Mouse (Mus musculus) adrenal gland (tissue): ENCODE results near the gene Zkscan5.
"Not testable (repeated sequence)": the region's sequence is repeated elsewhere in the genome, so short reads cannot be mapped to it uniquely, and the experiment has no call there.

Experiments used
- intact Hi-C: fragments of 180-260 bp; cut with DNase I; formaldehyde crosslinking; loops from one replicate; pipeline ENCODE4 v1.15.1; 2025
- long read RNA-seq, 2 experiments: library from polyadenylated mRNA; unstranded; transcript quantifications; one replicate each; pipeline ENCODE4 v2.0.0; 2020; ENCODE audit warnings: borderline replicate concordance in 1 of 2; ENCODE audit not compliant: insufficient replicate concordance in 1 of 2

Zkscan5 gene
- long read RNA-seq, experiment 1, partial matches to known transcripts, result 1 of 4 reads
- long read RNA-seq, experiment 1, other reads (novel, unspliced or antisense), result 1 of 4 reads
- long read RNA-seq, experiment 2, partial matches to known transcripts, result 0 of 1 reads
- long read RNA-seq, experiment 2, other reads (novel, unspliced or antisense), result 0 of 1 reads

DNA sequence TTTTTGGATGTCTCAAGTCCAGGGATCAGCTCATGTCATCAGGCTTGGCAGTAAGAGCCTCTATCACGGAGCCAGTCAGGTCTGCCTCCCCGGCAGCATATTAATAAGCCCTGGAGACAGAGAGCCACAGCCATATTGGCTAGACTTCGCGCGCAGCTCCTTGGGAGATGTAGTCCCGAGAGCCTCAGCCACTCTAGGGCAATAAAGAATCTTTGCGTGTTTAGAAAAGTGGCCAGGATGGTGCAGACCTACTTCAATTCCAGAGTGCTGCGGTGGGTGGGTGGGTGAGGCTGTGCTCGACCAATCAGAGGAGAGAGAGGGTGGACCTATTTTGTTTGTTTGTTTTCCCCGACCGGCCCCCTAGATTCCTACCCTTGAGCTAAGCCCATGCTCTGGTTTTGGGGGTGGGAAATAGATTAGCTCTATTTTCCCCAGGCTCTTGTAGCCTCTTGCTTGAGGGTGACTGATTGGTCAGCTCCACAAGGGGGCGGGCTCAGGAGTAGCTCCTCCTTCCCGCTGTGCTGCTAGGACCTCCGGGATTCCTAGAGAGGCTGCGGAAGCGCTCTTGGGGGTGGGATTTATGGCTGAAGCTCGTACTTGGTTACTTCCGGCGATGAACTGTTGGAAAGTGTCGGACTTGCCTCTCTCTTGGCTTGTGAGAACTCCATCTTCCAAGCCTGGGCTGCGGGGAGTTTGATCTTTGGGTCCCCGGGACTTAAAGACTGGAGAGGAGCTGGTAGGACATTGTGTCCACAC lies at the start of gene Zkscan5:
TSS of gene Zkscan5 (plus strand) at position 627 of the 756 bp plus-strand sequence.
- intact Hi-C loops, result no loop called here

DNA sequence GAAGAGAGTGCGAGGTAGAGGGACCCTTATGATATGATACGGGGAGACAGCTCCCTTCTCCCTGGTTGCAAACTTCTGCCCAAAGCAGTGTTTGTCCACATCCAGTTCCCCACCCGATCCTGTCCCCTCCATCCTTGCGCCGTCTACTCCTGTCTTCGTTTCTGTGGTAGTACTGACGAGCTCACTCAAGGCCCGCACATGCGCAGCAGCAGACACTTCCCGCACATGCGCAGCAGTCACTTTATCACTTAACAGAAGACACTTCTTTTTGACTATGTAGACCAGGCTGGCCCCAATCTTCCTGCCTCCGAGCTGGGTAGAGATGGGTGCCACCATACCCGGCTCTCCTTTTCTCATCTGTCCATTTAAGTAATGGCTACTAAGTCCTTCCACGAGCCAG lies 43.0 kb upstream of the Zkscan5 start:
- intact Hi-C loops, result no loop called here

DNA sequence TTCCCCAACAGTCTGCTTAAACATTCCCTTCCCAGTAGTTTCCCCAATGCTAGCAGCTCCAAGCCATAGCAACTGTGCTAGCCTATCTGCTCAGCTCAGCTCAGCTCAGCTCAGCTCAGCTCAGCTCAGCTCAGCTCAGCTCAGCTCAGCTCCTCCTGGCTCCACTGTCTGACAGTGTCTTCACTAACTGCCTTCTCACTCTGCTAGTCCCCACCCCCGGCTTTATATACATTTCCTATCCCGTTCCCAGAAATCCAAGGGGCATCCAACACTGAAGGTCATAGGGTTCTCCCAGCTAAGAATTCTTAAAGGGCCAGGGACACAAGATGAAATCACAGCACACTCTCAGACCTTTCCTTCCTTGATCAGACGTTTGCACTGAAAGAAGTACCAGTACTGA lies 39.7 kb upstream of the Zkscan5 start:
- intact Hi-C loops, result no loop called here

DNA sequence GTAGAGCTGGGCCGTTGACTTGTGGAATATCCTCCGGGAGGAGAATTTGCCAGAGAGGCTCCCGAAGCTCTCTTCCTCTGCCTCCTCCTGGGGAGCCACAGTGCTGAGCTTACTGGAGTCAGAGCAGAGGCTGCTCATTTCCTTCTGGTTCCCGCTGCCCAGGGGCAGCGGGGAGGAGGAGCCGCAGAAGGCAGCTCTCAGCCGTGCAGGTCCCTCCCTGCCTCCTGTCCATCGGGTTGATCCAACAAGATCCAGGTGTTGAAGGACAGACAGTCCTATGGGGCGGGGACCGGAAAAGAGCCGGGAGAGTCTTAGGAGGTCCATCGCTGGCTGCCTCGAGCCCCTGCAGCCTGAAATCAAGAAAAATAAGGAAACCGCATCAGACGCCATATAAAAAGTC lies 39.2 kb upstream of the Zkscan5 start:
- intact Hi-C loops, result no loop called here

DNA sequence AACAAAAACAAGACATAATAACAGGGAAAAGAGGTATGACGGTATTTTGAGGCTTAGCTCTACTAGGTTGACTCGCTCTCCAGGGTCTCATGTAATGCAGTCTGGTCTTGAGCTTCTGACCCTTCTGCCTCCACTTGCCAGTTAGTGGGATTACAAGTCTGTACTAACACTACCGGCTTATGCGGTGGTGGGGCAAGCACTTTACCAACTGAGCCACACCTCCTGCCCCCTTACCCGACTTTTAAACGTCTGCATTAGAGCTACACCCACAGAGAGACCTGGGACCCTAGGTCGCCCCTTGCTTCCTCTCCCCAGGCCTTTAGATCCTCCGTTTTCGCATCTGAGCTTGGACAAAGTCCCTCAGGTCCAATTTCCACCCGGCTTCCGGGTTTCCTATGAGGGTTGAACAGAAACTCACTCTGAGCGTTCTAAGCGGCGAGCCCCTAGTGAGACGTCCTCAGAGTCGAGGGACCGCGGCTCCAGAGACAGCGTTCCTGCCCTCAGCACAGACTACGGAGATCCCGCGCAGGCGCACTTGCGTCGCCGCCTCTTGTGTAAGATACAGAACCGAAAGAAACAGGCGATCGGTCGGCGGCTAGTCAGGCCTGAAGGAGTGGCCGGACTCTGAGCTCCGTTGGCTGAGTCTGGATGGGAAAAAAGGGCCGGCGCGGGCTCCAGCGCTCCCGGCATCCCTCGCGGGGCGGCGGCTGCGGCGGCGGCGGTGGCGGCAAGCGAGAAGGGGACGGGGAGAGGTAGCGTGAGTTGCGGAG lies 37.6 kb upstream of the Zkscan5 start, which contains the start of the genes Ptcd1 and Cpsf4:
TSS of gene Ptcd1 (minus strand) at position 573 of the 770 bp plus-strand sequence.
TSS of gene Cpsf4 (plus strand) at position 678 of the 770 bp plus-strand sequence.
- intact Hi-C loops, result no loop called here

DNA sequence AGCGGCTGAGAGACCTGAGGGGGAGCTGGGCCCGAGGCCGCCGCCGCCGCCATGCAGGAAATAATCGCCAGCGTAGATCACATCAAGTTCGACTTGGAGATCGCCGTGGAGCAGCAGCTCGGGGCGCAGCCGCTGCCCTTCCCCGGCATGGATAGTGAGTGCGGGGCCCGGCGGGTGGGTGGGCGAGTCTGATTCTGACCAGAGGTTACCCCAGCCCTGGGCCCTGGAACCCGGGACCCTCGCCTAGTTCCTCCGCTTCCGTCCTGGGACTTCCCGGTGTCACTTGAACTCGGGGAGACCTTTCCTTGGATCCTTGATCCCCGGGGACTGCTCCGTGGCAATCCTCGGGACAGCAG lies 37.1 kb upstream of the Zkscan5 start:
- intact Hi-C loops, result no loop called here

DNA sequence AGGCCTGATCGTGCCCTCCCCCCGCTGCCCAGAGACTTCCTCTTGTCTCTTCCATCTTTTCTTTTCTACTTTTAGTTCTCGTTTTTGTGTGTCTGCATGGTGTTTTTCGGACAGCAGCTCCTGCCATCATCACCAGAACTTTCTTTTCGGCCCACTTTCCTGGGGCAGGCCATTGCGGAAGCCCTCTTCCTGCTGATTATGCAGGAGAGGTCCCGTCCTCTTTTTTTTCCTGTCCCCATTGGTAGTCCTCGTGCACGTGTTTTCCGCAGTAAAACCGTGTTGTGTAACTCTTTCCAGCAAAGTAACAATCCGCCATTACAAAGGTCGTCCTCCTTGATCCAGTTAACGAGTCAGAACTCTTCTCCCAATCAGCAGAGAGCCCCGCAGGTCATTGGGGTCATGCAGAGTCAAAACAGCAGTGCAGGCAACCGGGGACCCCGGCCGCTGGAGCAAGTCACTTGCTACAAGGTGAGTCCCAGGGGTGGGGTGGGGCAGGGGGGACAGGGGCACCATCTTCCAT lies 25.8 kb upstream of the Zkscan5 start:
- intact Hi-C loops, result no loop called here

DNA sequence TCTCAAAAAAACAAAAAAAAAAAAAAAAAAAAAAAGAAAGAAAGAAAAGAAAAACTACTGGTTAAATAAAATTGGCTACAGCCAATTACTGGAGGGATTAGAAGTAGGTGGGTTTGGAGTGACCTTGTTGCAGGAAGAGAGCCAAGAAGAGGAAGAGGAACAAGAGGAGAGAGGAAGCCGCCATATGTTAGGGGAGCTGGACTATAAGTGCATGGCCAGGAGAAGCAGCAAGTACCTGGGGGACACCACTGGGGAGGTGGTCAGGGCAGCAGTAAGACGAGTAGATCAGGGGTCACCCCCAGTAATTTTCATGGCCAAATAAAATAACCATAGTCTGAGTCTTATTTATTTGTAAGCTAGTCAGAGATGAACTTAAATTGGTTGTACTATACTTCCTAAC lies 19.1 kb upstream of the Zkscan5 start:
- intact Hi-C loops, result no loop called here

DNA sequence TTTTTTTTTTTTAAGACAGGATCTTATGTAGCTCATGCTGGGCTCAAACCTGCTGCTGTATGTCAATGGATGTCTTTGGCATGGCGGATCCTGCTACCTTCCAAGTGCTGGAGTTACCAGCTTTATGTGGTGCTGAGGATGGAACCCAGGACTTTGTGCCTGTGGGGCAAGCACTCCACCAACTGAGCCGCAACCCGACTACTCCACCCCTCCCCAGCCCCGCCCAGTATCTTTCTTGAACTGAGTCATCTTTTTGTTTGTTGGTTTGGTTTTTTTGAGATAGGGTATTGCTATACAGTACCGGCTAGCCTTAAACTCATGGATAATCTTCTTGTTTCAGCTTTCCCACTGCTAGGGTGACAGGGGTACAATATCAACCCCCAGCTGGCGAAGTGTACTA lies 14.9 kb upstream of the Zkscan5 start:
- intact Hi-C loops, result no loop called here

DNA sequence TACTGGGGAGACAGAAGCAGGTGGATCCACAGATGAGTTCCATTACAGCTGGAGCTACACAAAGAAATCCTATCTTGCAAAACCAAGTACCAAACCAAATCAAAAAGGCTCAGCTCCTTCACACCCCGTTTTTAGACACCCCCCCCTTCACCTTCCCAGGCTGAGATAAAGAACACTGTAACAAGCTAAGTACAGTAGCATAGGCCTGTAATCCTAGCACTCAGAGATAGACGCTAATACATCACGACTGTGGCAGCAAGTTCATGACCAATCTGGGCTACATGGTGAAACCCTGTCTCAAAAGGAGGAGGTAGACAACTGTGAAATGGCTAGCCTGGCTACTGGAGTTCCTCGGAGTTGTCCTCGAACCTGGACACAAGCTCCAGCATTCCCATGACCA lies 14.0 kb upstream of the Zkscan5 start:
- intact Hi-C loops, result no loop called here

DNA sequence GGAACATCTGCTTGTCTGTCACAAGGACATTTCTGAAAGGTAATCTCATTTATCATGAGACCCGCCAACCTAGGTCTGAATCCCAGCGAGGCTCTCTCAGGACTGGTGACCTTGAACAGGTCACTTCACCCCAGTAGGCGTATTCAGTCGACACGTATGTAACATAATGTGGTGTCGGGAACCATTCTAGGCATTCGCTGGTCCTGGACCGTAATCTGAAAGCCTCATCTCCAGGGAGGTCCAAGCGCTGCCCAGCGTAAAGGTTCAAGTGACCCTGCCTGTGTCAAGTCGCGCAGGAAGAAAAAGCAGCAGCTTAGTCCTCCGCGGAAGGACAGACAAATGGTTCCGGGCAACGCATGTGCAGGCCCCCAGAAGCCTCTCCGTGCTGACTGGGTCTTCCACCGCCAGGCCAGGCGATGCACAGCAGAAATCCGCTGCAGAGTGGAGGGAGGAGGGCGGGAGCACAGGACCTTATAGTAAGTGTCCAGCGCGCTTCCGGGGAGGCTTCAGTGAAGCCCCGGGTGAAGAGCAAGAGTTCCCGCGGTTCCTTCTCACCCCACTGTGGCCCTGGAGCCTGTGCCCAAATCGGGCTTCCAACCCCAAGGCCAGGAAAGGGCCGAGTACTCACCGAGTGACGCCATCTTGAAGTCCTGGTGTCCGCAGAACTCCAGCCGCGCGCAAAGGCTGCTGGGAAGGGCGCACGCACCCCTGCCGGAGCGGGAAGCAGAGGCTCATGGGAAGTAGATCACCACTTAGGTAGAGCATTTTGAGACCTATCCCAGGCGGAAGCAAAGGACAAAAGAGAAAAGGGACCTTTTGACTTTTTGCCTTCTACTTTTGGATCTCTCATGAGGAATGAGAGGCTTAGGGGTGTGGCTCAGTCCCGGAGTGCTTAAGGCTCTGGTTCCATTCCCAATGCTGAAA lies 13.2 kb upstream of the Zkscan5 start:
- intact Hi-C loops, result no loop called here

DNA sequence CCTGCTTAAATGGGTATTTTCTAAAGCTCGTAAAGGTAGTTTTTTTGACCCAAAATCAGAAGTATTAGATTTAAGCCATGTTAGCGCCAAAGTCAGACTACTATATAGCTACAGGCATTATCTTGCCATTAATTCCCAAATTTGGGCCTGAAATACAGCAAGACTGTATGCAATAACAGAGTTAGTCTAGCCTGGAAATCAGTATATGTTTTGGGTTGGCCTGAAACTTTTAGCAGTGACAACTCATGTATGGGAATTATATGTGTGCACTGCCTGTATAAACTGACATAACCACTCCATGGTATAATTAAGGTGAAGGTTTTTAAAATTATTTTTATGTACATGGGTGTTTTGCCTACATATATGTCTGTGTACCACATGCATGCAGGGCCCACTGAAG lies 12.4 kb upstream of the Zkscan5 start, which contains the start of gene Atp5j2:
TSS of gene Atp5j2 (minus strand) at position 101 of the 400 bp plus-strand sequence.
- intact Hi-C loops, result no loop called here

DNA sequence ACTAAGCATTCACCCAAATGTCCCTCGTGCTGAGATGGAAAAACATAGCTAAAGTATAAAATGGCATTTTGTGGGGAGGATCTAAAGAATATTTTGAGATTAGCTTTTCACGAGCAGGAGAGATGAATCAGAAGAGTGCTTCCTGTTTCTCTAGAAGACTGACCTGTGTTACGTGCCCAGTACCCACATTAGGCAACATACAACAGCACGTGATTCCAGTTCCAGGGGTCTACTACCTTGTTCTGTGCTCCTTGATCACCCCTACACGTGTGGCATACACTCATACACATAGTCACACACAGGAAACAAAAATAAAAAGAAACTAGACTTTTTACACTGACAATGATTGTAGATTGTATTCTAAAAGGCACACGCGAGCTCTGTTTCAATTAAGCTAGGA lies 4.0 kb upstream of the Zkscan5 start:
- intact Hi-C loops, result no loop called here

DNA sequence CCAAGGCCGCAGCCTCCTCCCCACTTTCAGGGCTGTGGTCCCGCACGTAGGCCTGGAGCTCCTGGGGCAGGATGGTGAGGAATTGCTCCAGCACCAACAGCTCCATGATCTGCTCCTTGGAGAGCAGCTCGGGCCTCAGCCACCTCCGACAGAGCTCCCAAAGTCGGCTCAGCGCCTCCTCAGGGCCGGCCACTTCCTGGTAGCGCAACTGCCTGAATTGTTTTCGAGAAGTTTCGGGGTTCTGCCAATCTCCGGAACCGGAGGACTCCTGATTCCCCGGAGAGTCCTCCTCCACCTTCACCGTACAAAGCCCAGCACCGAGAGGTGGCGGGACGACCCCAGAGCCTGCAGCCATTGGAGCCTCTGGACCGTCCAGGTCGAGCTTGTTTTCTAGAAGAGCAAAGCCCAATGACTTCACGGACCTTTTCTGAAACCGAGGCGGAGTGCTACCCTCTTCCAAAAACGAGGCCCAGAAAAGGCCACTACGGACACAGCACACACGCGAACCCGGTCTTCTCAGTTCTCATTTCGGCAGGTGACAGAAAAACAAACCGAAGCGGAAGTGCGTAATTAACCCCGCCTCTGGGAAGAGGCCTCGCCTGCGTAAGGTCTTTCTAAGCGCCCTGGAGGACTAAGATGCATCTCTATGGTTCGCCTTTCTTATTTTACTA lies 2.9 kb upstream of the Zkscan5 start, which contains the start of gene Zkscan14:
TSS of gene Zkscan14 (minus strand) at position 548 of the 671 bp plus-strand sequence.
- intact Hi-C loops, result no loop called here

DNA sequence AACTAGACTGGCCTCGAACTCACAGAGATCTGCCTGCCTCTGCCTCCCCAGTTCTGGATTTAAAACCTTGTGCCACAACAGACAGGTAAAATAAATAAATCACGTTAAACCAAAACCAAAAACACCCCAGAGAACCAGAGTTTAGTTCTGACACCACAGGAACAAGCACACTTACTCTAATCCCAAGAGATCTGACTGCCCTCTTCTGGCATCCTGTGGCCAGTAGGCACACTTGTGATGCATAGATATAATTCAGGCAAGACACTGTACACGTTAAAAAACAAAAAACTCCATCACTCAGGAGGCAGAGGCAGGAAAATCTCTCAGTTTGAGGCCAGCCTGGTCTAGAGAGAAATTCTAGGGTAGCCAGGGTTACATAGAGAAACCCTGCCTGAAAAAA lies 1.9 kb upstream of the Zkscan5 start:
- intact Hi-C loops, result no loop called here

DNA sequence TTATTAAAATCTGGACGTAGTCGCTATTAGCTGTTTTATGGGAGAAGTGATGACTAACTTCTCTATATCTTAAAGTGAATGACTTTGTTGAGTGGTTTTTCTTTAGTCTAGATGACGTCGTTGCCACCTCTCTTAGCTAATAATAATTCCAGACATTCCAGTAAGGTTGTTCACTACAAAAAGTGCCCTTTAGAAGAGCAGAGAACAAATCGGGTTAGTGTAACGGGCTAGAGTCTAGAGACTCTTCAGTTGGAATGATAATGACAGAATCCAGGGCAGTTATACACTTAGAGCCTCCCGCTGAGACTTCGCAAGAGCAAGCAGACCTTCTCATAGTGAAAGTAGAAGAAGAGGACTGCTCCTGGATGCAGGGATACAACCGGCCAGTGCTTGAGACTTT lies 679 bp downstream of the Zkscan5 start:
- intact Hi-C loops, result no loop called here

DNA sequence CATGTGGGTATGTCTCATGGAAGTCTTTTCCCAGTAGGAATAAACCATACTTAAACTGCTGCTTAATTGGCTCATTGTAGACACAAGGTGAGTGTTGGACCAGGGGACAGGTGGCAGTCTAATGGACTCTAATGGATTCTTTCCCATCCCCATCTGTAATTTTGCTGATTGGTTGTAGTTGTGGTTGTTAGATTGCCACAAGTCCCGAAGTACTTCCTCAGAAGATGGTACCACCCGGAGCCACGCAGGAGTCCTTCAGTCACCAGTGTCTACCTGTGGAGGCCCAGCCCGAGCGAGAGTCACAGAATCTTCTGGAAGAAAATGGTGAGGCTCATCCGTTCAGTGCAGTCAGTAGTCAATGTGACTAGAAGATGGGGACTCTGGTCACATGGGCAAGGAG lies 3.0 kb downstream of the Zkscan5 start:
- intact Hi-C loops, result no loop called here

DNA sequence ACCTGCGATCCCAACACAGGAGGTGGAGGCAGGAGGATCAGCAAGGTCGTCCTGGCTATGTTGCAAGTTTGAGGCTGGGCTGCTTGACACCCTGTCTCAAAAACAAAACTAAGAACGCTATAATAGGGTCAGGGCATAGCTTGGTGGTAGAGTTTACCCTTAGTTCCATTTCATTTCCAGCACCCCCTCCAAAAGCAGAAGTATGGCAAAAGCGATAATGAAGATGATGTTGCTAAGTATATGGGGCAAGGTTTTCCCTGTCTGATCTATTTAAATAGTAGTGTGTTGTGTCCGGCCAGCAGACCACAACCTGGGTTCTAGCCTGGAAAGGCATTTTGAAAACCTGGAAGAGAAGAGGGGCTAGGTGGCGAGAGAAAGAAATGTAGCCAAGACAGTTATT lies 3.6 kb downstream of the Zkscan5 start:
- intact Hi-C loops, result no loop called here

DNA sequence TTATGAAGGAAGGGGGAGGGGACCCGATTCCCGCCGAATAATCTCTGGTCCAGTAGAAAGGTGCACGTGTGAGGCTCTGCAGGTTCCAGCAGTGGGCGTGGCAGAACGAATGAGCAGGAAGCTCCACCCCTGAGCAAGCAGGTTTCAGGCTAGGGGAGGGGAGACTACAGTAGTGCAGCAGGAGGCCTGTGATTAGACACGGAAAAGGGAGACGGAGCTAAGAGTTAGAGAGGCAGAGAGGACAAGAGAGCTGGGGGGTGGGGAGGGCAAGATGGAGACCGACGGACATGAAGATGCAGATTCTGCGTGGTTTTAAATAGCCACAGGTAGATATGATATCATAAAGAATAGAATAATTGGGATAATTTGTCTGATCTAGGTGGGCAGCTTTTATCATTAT lies 4.0 kb downstream of the Zkscan5 start:
- intact Hi-C loops, result not testable (repeated sequence)

DNA sequence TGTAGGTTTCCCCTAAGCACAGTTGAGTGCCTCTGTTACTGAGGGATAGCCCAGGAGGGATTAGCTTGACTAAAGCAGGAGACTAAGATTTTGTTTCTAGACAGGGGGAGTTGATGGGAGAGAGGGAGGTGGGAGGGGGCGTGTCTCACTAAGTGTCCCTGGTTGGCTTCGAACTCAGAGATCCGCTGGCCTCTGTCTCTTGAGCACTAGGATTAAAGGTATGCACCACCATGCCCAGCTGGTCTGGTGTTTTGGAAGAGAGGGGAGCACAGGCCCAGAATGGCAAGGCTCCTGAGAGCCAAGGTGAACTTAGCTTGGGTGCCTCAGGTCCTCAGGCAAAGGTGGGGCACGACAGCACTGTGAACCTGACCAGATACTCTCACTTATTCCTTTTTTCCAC lies 7.0 kb downstream of the Zkscan5 start:
- intact Hi-C loops, result loop anchor here (10.0 kb wide), 1 partner anchor 153 kb away; no protein-coding TSS in a partner anchor
